Mouse (Mus musculus) left cerebral cortex, postnatal 4 days (tissue): ENCODE data around the gene Ctdspl. TPM values are rescaled to one million over a fixed set of nuclear protein-coding genes. Genes with fewer than 3 reads are reported as not detected.

ENCODE experiments used
- DNase-seq: peaks from one replicate; pipeline ENCODE4 v3.0.0-alpha.2; 2022
- intact Hi-C: fragments of 180-260 bp; cut with DNase I; formaldehyde crosslinking; loops from one replicate; pipeline ENCODE4 v1.15.1; 2025
- total RNA-seq, 2 experiments: library from RNA; stranded (reverse); gene quantifications; 2 replicates each; pipeline ENCODE4 v1.2.3; 2021

Gene Ctdspl
- total RNA-seq, 2 experiments from 2014 or later = 18.3 to 19.6 TPM

- intact Hi-C loops = no loop called here
- no peak for DNase-seq
Observed at GRCm38 (mm10) chr9:119016785-119017507, 90.7 kb downstream of the Ctdspl start.

- intact Hi-C loops = no loop called here
- DNase-seq = no peak
Observed at GRCm38 (mm10) chr9:119021731-119022130, 95.5 kb downstream of the Ctdspl start.

- DNase-seq = no peak
- intact Hi-C loops = no loop called here
Observed at GRCm38 (mm10) chr9:119025263-119025662, 99.0 kb downstream of the Ctdspl start.

GRCm38 (mm10) chr9:119025832-119026331, 99.6 kb downstream of the Ctdspl start:
- DNase-seq = no peak
- intact Hi-C loops = no loop called here

GRCm38 (mm10) chr9:119027337-119027736, 101.1 kb downstream of the Ctdspl start:
- intact Hi-C loops = no loop called here
- DNase-seq = no peak

GRCm38 (mm10) chr9:119028226-119029195, 102.3 kb downstream of the Ctdspl start:
- intact Hi-C loops = no loop called here
- DNase-seq = no peak

GRCm38 (mm10) chr9:119029568-119029967, 103.3 kb downstream of the Ctdspl start:
- intact Hi-C loops = no loop called here
- DNase-seq = peak; percentile 75

- intact Hi-C loops = loop anchor here (10.0 kb wide), 1 partner anchor 106 kb away; the partner anchor contains the start of gene Ctdspl
- DNase-seq = no peak
Observed at GRCm38 (mm10) chr9:119031038-119031437, 104.8 kb downstream of the Ctdspl start.

- DNase-seq = no peak
- intact Hi-C loops = loop anchor here (10.0 kb wide), 1 partner anchor 107 kb away; the partner anchor contains the start of gene Ctdspl
Observed at GRCm38 (mm10) chr9:119031772-119032171, 105.5 kb downstream of the Ctdspl start.

GRCm38 (mm10) chr9:119032538-119032937, 106.3 kb downstream of the Ctdspl start:
- no peak for DNase-seq
- intact Hi-C loops = loop anchor here (10.0 kb wide), 1 partner anchor 108 kb away; the partner anchor contains the start of gene Ctdspl

- intact Hi-C loops = loop anchor here (10.0 kb wide), 1 partner anchor 109 kb away; the partner anchor contains the start of gene Ctdspl
- no peak for DNase-seq
Observed at GRCm38 (mm10) chr9:119033111-119033921, 107.1 kb downstream of the Ctdspl start.

GRCm38 (mm10) chr9:119034069-119034468, 107.8 kb downstream of the Ctdspl start:
- DNase-seq = no peak
- intact Hi-C loops = loop anchor here (10.0 kb wide), 1 partner anchor 109 kb away; the partner anchor contains the start of gene Ctdspl

- intact Hi-C loops = loop anchor here (10.0 kb wide), 1 partner anchor 110 kb away; the partner anchor contains the start of gene Ctdspl
- DNase-seq = peak; percentile 35
Observed at GRCm38 (mm10) chr9:119034676-119035665, 108.7 kb downstream of the Ctdspl start.

- intact Hi-C loops = loop anchor here (10.0 kb wide), 1 partner anchor 111 kb away; the partner anchor contains the start of gene Ctdspl
- DNase-seq = peak; percentile 26
Observed at GRCm38 (mm10) chr9:119035836-119036235, 109.6 kb downstream of the Ctdspl start.

- intact Hi-C loops = loop anchor here (10.0 kb wide), 1 partner anchor 112 kb away; the partner anchor contains the start of gene Ctdspl
- DNase-seq = no peak
Observed at GRCm38 (mm10) chr9:119037076-119037730, 111.0 kb downstream of the Ctdspl start.

GRCm38 (mm10) chr9:119038574-119038973, 112.3 kb downstream of the Ctdspl start:
- intact Hi-C loops = loop anchor here (10.0 kb wide), 1 partner anchor 114 kb away; the partner anchor contains the start of gene Ctdspl
- DNase-seq = no peak

- DNase-seq = peak; percentile 68
- intact Hi-C loops = no loop called here
Observed at GRCm38 (mm10) chr9:119040101-119040775, 114.0 kb downstream of the Ctdspl start.
